Mouse (Mus musculus): ENCODE results near the gene Hba-a2.
"Not testable (repeated sequence)": the region's sequence is repeated elsewhere in the genome, so short reads cannot be mapped to it uniquely, and the experiment has no call there.

The Hba-a2 gene

GRCm38 (mm10) chr11:32283091-32283777 is 13.1 kb upstream of the Hba-a2 start, which contains the start of gene Hba-a1:
TSS of gene Hba-a1 (plus strand) at chr11:32283511.
- not testable (repeated sequence) for DNase-seq

DNA sequence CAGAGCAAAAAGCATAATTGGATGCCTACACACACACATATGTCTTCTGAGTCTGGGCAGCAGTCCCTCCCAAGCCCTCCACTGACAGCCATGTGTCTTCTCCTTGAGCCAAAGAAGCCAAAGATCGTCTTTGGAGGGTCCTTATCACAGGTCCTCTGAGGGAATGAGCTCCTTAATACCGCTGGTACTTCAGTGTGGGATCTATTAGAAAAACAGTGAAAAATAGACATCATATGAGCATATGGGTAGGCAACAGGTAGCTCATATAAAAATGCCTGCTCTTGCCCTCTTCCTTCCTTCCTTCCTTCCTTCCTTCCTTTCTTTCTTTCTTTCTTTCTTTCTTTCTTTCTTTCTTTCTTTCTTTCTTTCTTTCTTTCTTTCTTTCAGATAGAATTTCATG is 11.7 kb upstream of the Hba-a2 start:
- not testable (repeated sequence) for DNase-seq

DNA sequence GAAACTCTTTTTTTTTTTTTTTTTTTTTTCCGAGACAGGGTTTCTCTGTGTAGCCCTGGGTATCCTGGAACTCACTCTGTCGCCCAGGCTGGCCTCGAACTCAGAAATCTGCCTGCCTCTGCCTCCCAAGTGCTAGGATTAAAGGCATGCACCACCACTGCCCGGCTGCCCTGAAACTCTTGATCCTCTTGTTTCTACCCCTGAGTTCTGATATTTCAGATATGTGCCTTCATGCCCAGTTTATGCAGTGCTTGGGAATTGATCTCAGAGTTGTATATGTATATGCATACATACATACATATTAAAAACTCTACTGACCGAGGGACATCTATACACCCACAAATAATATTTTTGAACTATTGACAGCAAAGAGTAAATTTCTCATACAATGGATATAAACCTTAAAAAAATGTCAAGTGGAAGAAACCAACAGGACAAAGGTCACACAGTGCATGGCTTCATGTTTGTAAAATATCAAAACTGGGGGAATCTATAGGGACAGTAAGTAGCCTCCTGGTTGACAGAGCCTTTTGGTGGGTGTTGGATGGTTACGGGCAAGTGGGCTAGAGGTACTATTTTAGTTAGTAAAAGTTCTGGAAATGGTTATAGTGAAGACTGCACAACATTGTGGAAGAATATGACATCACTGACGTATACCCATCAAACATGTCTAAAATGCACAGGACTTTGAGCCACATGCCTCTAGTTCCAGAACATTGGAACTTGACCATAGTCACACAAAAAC is 11.1 kb upstream of the Hba-a2 start:
- no peak for DNase-seq

DNA sequence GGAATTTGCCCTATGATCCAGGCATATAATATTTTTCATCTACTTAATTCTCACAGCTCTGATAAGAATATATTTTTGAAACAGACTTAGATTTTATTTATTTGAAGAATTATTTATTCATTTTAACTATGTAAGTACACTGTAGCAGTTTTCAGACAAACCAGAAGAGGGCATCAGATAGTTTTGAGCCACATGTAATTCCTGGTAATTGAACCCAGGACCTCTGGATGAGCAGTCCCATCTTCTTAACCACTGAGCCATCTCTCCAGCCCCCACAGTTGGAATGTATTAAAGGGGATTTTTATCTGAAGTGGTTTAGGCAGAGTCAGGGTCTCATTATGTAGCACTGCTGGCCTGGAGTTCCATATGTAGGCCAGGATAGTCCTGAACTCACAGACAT is 10.4 kb upstream of the Hba-a2 start:
- DNase-seq = not testable (repeated sequence)

- peak; percentile 85 to 91 for DNase-seq
Measured at GRCm38 (mm10) chr11:32286695-32287492, 9.4 kb upstream of the Hba-a2 start, which contains the start of gene Hbq1b. TSS of gene Hbq1b (plus strand) at chr11:32286965.

- DNase-seq = peak in 1 of 2 experiments; percentile 13
Measured at GRCm38 (mm10) chr11:32287493-32287825, 8.8 kb upstream of the Hba-a2 start.

GRCm38 (mm10) chr11:32292819-32293218 is 3.5 kb upstream of the Hba-a2 start:
- not testable (repeated sequence) for DNase-seq

GRCm38 (mm10) chr11:32293479-32293878 is 2.8 kb upstream of the Hba-a2 start:
- DNase-seq = not testable (repeated sequence)

DNA sequence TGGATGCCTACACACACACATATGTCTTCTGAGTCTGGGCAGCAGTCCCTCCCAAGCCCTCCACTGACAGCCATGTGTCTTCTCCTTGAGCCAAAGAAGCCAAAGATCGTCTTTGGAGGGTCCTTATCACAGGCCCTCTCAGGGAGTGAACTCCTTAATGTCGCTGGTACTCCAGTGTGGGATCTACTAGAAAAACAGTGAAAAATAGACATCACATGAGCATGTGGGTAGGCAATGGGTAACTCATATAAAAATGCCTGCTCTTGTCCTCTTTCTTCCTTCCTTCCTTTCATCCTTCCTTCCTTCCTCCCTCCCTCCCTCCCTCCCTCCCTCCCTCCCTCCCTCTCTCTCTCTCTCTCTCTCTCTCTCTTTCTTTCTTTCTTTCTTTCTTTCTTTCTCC is 1.1 kb downstream of the Hba-a2 start:
- not testable (repeated sequence) for DNase-seq

DNA sequence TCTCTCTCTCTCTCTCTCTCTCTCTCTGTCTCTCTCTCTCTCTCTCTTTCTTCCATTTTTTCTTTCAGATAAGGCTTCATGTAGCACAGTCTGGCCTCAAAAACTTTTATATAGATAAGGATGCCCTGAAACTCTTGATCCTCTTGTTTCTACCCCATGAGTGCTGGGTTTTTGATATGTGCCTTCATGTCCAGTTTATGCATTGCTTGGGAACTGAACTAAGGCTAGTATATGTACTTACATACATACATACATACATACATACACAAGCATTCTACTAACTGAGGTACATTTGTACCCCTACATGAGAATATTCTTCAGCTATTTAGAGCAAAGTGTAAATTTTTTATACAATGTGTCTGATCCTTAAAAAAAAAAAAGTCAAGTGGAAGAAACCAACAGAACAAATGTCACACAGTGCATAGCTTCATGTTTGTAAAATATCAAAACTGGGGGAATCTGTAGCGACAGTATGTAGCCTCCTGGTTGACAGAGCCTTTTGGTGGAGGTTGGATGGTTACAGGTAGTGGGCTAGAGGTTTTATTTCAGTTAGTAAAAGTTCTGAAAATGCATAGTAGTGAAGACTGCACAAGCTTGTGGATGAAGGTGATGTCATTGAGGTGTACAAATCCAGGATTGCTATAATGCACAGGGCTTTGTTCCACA is 1.7 kb downstream of the Hba-a2 start:
- DNase-seq = no peak

DNA sequence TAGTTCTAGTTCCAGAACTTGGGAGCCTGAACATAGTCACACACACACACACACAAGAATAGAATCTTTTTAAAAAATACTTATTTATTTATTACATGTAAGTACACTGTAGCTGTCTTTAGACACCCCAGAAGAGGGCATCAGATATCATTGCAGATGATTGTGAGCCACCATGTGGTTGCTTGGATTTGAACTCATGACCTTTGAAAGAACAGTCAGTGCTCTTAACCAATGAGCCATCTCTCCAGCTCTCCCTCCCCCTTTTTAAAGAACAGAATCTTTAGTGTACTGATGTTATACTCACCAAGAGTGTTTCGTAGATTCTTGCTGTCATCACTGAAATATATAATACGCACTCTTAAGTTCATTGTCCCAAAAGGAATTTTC is 2.2 kb downstream of the Hba-a2 start:
- DNase-seq = no peak

- DNase-seq = peak; percentile 76 to 83
Measured at GRCm38 (mm10) chr11:32299865-32300264, 3.6 kb downstream of the Hba-a2 start, which contains the start of gene Hbq1a. TSS of gene Hbq1a (plus strand) at chr11:32300069.

DNA sequence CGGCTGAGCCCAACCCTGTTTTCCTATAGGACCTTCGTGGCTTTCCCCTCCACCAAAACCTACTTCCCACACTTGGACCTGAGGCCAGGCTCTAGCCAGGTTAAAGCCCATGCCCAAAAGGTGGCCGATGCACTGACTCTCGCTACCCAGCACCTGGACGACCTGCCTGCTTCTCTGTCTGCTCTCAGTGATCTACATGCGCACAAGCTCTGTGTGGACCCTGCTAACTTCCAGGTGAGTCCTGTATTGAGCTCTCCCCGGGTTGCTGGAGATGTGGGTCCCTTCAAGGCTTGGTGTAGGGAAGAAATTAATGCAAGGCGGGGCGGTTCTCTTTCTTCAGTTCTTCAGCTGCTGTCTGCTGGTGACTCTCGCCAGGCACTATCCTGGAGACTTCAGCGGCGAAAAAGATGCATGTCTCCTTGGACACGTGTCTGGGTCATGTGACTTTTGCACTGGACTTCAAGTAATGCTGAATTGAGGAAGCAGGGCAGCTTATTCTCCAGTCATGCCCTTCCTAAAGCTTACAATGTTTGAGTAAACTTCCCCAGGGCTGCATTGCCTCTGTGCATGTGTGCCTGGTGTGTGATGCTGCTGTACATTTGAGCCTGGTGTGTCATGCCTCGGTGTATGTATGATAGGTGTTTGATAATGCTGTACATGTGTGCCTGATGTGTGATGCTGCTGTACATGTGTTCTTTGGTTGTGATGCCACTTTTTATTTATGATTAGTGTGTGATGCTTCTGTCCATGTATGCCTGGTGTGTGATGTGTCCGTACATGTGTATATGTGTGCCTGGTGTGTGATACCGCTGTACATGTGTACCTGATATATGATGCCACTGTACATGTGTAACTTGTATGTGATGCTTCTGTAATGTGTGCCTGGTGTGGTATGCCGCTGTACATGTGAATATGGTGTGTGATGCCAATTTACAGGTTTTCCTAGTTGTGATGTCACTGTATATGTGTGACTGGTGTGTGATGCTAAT is 4.3 kb downstream of the Hba-a2 start:
- DNase-seq = no peak

DNA sequence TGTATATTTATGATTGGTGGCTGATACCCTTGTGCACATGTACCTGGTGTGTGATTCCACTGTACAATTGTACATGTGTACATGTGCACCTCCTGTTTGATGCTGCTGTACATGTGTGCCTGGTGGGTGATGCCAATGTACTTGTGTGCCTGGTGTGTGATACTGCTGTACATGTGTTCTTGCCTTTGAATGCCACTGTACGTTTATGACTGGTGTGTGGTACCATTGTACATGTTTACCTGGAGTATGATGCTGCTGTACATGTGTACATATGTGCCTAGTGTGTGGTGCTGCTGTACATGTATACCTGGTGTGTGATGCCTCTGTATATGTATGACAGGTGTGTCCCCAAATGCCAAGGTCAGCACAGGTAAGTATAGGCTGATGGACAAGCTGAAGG is 5.2 kb downstream of the Hba-a2 start:
- DNase-seq = no peak

DNA sequence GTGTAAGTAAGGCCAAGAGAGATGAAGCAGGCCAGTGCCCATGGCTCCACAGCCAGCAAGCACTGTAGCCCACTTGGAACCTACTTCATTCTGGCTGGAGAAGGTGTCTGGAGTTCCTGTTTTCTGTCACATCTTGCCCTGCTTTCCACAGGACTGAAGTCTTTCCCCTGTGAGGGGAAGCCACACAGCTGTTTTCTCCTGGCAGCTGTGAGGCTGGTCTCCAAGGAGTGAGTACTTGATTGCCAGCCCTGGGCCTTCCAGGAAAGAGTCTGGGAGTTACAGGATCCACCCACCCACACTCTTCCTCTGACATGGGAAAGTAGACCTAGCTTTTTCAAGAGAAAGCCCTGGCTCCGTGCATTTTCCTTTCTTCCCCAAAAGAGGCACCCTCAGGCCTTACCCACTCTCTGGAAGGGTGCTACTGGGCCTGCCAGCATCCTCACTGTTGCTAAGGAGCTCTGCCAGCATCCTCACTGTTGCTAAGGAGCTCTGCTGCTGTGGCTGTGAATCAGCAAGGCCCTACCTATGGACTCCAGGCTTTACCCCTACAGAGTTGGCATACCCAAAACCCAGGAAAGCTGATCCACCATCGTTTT is 6.6 kb downstream of the Hba-a2 start:
- no peak for DNase-seq

GRCm38 (mm10) chr11:32303455-32303854 is 7.2 kb downstream of the Hba-a2 start:
- DNase-seq = no peak

DNA sequence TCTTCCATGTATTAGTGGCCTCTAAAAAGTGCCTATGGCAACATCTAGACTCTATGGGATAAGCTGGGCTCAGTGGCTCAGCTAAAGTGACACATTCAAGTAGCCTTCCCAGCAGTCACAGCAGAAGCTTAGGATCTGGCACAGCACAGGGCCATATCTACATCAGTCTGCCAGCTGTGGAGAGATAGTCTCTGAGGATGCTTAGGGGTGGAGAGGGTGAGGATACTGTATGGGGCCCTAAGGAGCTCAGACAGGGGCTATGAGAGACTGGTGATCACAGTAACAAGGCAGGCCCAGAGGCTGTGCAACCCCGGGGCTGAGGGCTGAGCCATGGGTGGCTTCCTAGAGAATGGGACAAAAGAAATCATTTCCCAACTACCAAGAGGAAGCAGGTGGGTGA is 10.7 kb downstream of the Hba-a2 start:
- no peak for DNase-seq

DNA sequence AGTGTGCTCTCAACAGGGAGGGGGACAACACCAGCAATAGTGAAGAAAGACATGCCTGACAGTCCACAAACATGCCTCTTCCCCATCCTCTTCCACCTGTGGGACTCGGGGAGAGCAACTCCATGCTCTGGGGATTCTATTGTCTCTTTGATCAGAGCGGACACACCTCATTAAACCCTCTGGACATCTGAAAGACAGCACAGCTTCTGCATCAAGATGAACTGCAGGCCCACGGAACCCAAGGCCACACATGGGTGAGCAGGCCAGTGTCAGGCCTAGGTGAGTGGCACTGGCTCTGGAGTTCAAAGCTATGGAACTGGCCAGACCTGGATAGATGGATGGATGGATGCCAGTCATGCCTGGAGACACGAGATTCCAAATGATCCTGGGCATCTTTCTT is 13.2 kb downstream of the Hba-a2 start:
- DNase-seq = no peak

- peak in 1 of 2 experiments; percentile 17 for DNase-seq
Measured at GRCm38 (mm10) chr11:32309928-32310327, 13.6 kb downstream of the Hba-a2 start.

DNA sequence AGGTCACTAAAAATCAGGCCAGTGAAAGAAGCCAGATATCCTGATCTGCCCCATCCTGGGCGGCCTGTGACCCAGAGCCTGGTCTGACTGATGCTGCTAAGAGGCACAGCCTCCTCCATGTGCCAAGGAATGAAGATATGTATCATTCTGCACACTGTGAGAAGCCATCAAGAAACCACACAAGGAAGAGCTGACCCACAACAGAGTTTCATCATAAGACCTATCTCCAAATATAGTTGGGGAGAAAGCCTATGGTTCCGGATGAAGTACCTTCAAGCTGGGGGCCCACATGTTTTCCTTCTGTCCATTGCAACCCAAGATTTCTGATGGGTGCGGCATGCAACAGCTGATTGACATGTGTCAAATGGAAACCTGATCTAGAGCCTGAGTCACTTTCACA is 19.7 kb downstream of the Hba-a2 start:
- DNase-seq = no peak
